Mouse (Mus musculus) liver, adult 2 months (tissue): ENCODE results near the gene Pls3.

Source experiments
- CTCF ChIP-seq: fragments of 200-500 bp; IDR thresholded peaks from 2 replicates; pipeline ENCODE4 v1.5.1; 2011; ENCODE audit warnings: low read depth, low read length, control low read depth
- POLR2A ChIP-seq: fragments of 200-500 bp; IDR thresholded peaks from 2 replicates; pipeline ENCODE4 v1.6.1; 2011; ENCODE audit warnings: low read length, control low read depth; ENCODE audit not compliant: insufficient read depth; ENCODE audit errors: extremely low read depth

GRCm38 (mm10) chrX:75842120-75842519 lies 32.9 kb downstream of the Pls3 start:
- TF ChIP-seq CTCF (no peak), POLR2A (no peak)
